Mouse (Mus musculus) CD4-positive helper T cell, adult 2 months (primary cell): ENCODE measurements around the gene Ubl5.

Experiments used
- DNase-seq: peaks from one replicate; pipeline ENCODE4 v3.0.0-alpha.2; 2012; ENCODE audit warnings: low read depth, missing footprints, low spot score

Gene Ubl5

GRCm38 (mm10) chr9:20696107-20696712 is 53.5 kb downstream of the Ubl5 start:
- DNase-seq = no peak
